Mouse (Mus musculus) neutrophil, adult 5-6 weeks (primary cell): ENCODE measurements around the gene Ffar3. TPM values are rescaled to one million over a fixed set of nuclear protein-coding genes. Genes with fewer than 3 reads are reported as not detected.

Experiments used
- ATAC-seq: fragments of 151-379, 151-347 bp; 2 replicates; pipeline ENCODE4 v1.8.0; 2017; ENCODE audit warnings: mild to moderate bottlenecking, moderate TSS enrichment; ENCODE audit not compliant: insufficient number of reproducible peaks, poor library complexity, low FRiP score, severe bottlenecking; ENCODE audit errors: extremely low read depth
- total RNA-seq: library from RNA; stranded (forward); fragments of 200-1000 nt; gene quantifications from 2 replicates; pipeline ENCODE4 v1.2.3, GENCODE M21; 2017

The Ffar3 gene
- total RNA-seq, 1 experiment from 2014 or later, result 0.70 TPM

- ATAC-seq, result peak; percentile 71
Observed at GRCm38 (mm10) chr7:30805924-30806323, 50.1 kb downstream of the Ffar3 start.

Other genes with a start within 250 kb of the Ffar3 start
- gene Upk1a, start 243.3 kb downstream of the Ffar3 start, total RNA-seq, result 0.49 TPM in 1 of 2 replicates, not detected in the other
- 190 and 241 TPM in 2 replicates for gene Cox6b1, start 230.0 kb downstream of the Ffar3 start, total RNA-seq
- gene Etv2, start 220.3 kb downstream of the Ffar3 start, total RNA-seq, result not detected in 2 replicates
- gene Rbm42, start 205.9 kb downstream of the Ffar3 start, total RNA-seq, result 60.7 and 77.3 TPM in 2 replicates
- 22.8 and 29.9 TPM in 2 replicates for gene Haus5, start 191.2 kb downstream of the Ffar3 start, total RNA-seq
- not detected in 2 replicates for gene Pmis2, start 184.6 kb downstream of the Ffar3 start, total RNA-seq
- not detected in 2 replicates for gene 2200002J24Rik, start 157.3 kb downstream of the Ffar3 start, total RNA-seq
- 0.58 TPM in 1 of 2 replicates, not detected in the other for gene Atp4a, start 144.0 kb downstream of the Ffar3 start, total RNA-seq
- 8.3 and 15.1 TPM in 2 replicates for gene Tmem147, start 126.6 kb downstream of the Ffar3 start, total RNA-seq
- not detected in 2 replicates for gene Gapdhs, start 112.5 kb downstream of the Ffar3 start, total RNA-seq
- gene Sbsn, start 104.7 kb downstream of the Ffar3 start, total RNA-seq, result 2.0 and 5.8 TPM in 2 replicates
- not detected in 2 replicates for gene Dmkn, start 92.4 kb downstream of the Ffar3 start, total RNA-seq
- not detected in 2 replicates for gene Krtdap, start 68.3 kb downstream of the Ffar3 start, total RNA-seq
- 0.35 and 0.37 TPM in 2 replicates for gene Ffar2, start 32.4 kb downstream of the Ffar3 start, total RNA-seq
- gene Ffar1, start 5.4 kb upstream of the Ffar3 start, total RNA-seq, result 25.6 and 25.8 TPM in 2 replicates
- 493 and 656 TPM in 2 replicates for gene Cd22, start 24.2 kb upstream of the Ffar3 start, total RNA-seq
- gene Mag, start 58.7 kb upstream of the Ffar3 start, total RNA-seq, result 0.49 and 0.70 TPM in 2 replicates
- gene Hamp2, start 68.5 kb upstream of the Ffar3 start, total RNA-seq, result not detected in 2 replicates
- not detected in 2 replicates for gene Hamp, start 87.9 kb upstream of the Ffar3 start, total RNA-seq
- gene Usf2, start 100.6 kb upstream of the Ffar3 start, total RNA-seq, result 178 and 186 TPM in 2 replicates
- gene Lsr, start 117.3 kb upstream of the Ffar3 start, total RNA-seq, result 1.4 and 1.5 TPM in 2 replicates
- gene Fam187b, start 117.6 kb upstream of the Ffar3 start, total RNA-seq, result 0.86 and 1.4 TPM in 2 replicates
- gene Fxyd5, start 186.3 kb upstream of the Ffar3 start, total RNA-seq, result 1,836 and 1,901 TPM in 2 replicates
- 0.86 and 2.0 TPM in 2 replicates for gene Fxyd7, start 195.3 kb upstream of the Ffar3 start, total RNA-seq
- gene Fxyd1, start 201.0 kb upstream of the Ffar3 start, total RNA-seq, result not detected in 2 replicates
- 0.12 and 1.1 TPM in 2 replicates for gene Lgi4, start 203.2 kb upstream of the Ffar3 start, total RNA-seq
- not detected in 2 replicates for gene Fxyd3, start 220.5 kb upstream of the Ffar3 start, total RNA-seq